Mouse (Mus musculus): Measurements from ENCODE around the gene Krtap4-8. TPM values are rescaled to one million over a fixed set of nuclear protein-coding genes. Genes with fewer than 3 reads are reported as not detected.
"Not testable (repeated sequence)": the region's sequence is repeated elsewhere in the genome, so short reads cannot be mapped to it uniquely, and the experiment has no call there.

Gene Krtap4-8
- total RNA-seq (2014; rRNA removed) (not detected in 2 replicates), polyA plus RNA-seq (2012; rRNA removed) (not detected in 2 replicates)

GRCm38 (mm10) chr11:99780604-99781003 lies at the start of gene Krtap4-8:
TSS of gene Krtap4-8 (minus strand) at chr11:99780704.
- no peak for DNase-seq (ENCODE audit: extremely low read depth, low read depth, low spot score)
- H3K4me3 ChIP-seq (ENCODE audit: insufficient read depth, low read depth, low read length), result no peak within 1 kb of the TSS
- WGBS, result 95% methylated on average over 2 of the region's 2 CpGs
- no peak within 1 kb of the TSS for H3K27ac ChIP-seq (replicated peaks; ENCODE audit: insufficient read depth, low read depth, low read length)
- no peaks in the 10 kb centered on the region; the same call in 1 of the 2 replicates for H3K4me1 ChIP-seq (ENCODE audit: control insufficient read depth, insufficient read depth, low read length)
- no peaks in the 10 kb centered on the region for H3K79me2 ChIP-seq (ENCODE audit: control insufficient read depth, insufficient read depth, low read length)
- H3K27me3 ChIP-seq (ENCODE audit: control insufficient read depth, insufficient read depth, low read length), result 0 out of 2 replicates have a peak, but pooled peaks cover 3% of the 10 kb centered on the region
- TF ChIP-seq CTCF (IDR thresholded peaks at IDR 0.05; ENCODE audit: low read depth, low read length), result no peak
- TF ChIP-seq POLR2A (IDR thresholded peaks at IDR 0.05; ENCODE audit: extremely low read depth, insufficient read depth, low read length), result no peak
- no peaks in the 10 kb centered on the region for H3K36me3 ChIP-seq (ENCODE audit: control insufficient read depth, insufficient read depth, low read length)
- no peak within 1 kb of the TSS for H3K9ac ChIP-seq (ENCODE audit: low read depth, low read length)

GRCm38 (mm10) chr11:99815566-99815965 lies 35.1 kb upstream of the Krtap4-8 start, which contains the start of gene Gm11564:
TSS of gene Gm11564 (minus strand) at chr11:99815666.
- not testable (repeated sequence) for H3K9ac ChIP-seq (ENCODE audit: low read depth, low read length); H3K36me3 ChIP-seq (ENCODE audit: control insufficient read depth, insufficient read depth, low read length); H3K4me3 ChIP-seq (ENCODE audit: insufficient read depth, low read depth, low read length); H3K79me2 ChIP-seq (ENCODE audit: control insufficient read depth, insufficient read depth, low read length); DNase-seq (ENCODE audit: extremely low read depth, low read depth, low spot score); H3K27me3 ChIP-seq (ENCODE audit: control insufficient read depth, insufficient read depth, low read length); H3K4me1 ChIP-seq (ENCODE audit: control insufficient read depth, insufficient read depth, low read length); H3K27ac ChIP-seq (replicated peaks; ENCODE audit: insufficient read depth, low read depth, low read length)
- 83% methylated on average over 2 of the region's 2 CpGs for WGBS

- H3K9ac ChIP-seq (ENCODE audit: low read depth, low read length); H3K27ac ChIP-seq (replicated peaks; ENCODE audit: insufficient read depth, low read depth, low read length); H3K36me3 ChIP-seq (ENCODE audit: control insufficient read depth, insufficient read depth, low read length); H3K27me3 ChIP-seq (ENCODE audit: control insufficient read depth, insufficient read depth, low read length); H3K4me1 ChIP-seq (ENCODE audit: control insufficient read depth, insufficient read depth, low read length); H3K79me2 ChIP-seq (ENCODE audit: control insufficient read depth, insufficient read depth, low read length); DNase-seq (ENCODE audit: extremely low read depth, low read depth, low spot score); H3K4me3 ChIP-seq (ENCODE audit: insufficient read depth, low read depth, low read length): not testable (repeated sequence)
These were observed 29.3 kb upstream of the Krtap4-8 start, which contains the start of gene Krtap4-13 for GRCm38 (mm10) chr11:99809792-99810191. TSS of gene Krtap4-13 (minus strand) at chr11:99809892.

GRCm38 (mm10) chr11:99804346-99804745 lies 23.8 kb upstream of the Krtap4-8 start, which contains the start of gene Gm11554:
TSS of gene Gm11554 (minus strand) at chr11:99804446.
- not testable (repeated sequence) for H3K27ac ChIP-seq (replicated peaks; ENCODE audit: insufficient read depth, low read depth, low read length); H3K79me2 ChIP-seq (ENCODE audit: control insufficient read depth, insufficient read depth, low read length); H3K9ac ChIP-seq (ENCODE audit: low read depth, low read length); DNase-seq (ENCODE audit: extremely low read depth, low read depth, low spot score); H3K4me1 ChIP-seq (ENCODE audit: control insufficient read depth, insufficient read depth, low read length); H3K36me3 ChIP-seq (ENCODE audit: control insufficient read depth, insufficient read depth, low read length); H3K4me3 ChIP-seq (ENCODE audit: insufficient read depth, low read depth, low read length); H3K27me3 ChIP-seq (ENCODE audit: control insufficient read depth, insufficient read depth, low read length)
- no CpG with 5 or more reads among the region's 1 CpGs for WGBS

GRCm38 (mm10) chr11:99798832-99799231 lies 18.3 kb upstream of the Krtap4-8 start, which contains the start of gene Gm11569:
TSS of gene Gm11569 (minus strand) at chr11:99798932.
- WGBS, result no CpG with 5 or more reads among the region's 1 CpGs
- H3K27ac ChIP-seq (replicated peaks; ENCODE audit: insufficient read depth, low read depth, low read length), result not testable (repeated sequence)

GRCm38 (mm10) chr11:99793367-99793766 lies 12.9 kb upstream of the Krtap4-8 start, which contains the start of gene Gm11596:
TSS of gene Gm11596 (minus strand) at chr11:99793467.
- 66% methylated on average over 2 of the region's 2 CpGs for WGBS
- no peaks in the 10 kb centered on the region for H3K36me3 ChIP-seq (ENCODE audit: control insufficient read depth, insufficient read depth, low read length)
- H3K4me1 ChIP-seq (ENCODE audit: control insufficient read depth, insufficient read depth, low read length), result no peaks in the 10 kb centered on the region
- H3K27me3 ChIP-seq (ENCODE audit: control insufficient read depth, insufficient read depth, low read length), result no peaks in the 10 kb centered on the region
- H3K9ac ChIP-seq (ENCODE audit: low read depth, low read length), result no peak within 1 kb of the TSS
- DNase-seq (ENCODE audit: extremely low read depth, low read depth, low spot score), result no peak
- H3K4me3 ChIP-seq (ENCODE audit: insufficient read depth, low read depth, low read length), result no peak within 1 kb of the TSS
- no peak for TF ChIP-seq POLR2A (IDR thresholded peaks at IDR 0.05; ENCODE audit: extremely low read depth, insufficient read depth, low read length)
- TF ChIP-seq CTCF (IDR thresholded peaks at IDR 0.05; ENCODE audit: low read depth, low read length), result no peak
- H3K27ac ChIP-seq (replicated peaks; ENCODE audit: insufficient read depth, low read depth, low read length), result no peak within 1 kb of the TSS
- no peaks in the 10 kb centered on the region for H3K79me2 ChIP-seq (ENCODE audit: control insufficient read depth, insufficient read depth, low read length)

More at GRCm38 (mm10) chr11:99798832-99799231, 18.3 kb upstream of the Krtap4-8 start, which contains the start of gene Gm11569:
- H3K9ac ChIP-seq (ENCODE audit: low read depth, low read length); H3K4me1 ChIP-seq (ENCODE audit: control insufficient read depth, insufficient read depth, low read length); H3K27me3 ChIP-seq (ENCODE audit: control insufficient read depth, insufficient read depth, low read length); DNase-seq (ENCODE audit: extremely low read depth, low read depth, low spot score); H3K4me3 ChIP-seq (ENCODE audit: insufficient read depth, low read depth, low read length); H3K36me3 ChIP-seq (ENCODE audit: control insufficient read depth, insufficient read depth, low read length); H3K79me2 ChIP-seq (ENCODE audit: control insufficient read depth, insufficient read depth, low read length): not testable (repeated sequence)

GRCm38 (mm10) chr11:99784900-99785299 lies 4.4 kb upstream of the Krtap4-8 start, which contains the start of gene Krtap4-9:
TSS of gene Krtap4-9 (plus strand) at chr11:99785200.
- H3K79me2 ChIP-seq (ENCODE audit: control insufficient read depth, insufficient read depth, low read length); H3K4me3 ChIP-seq (ENCODE audit: insufficient read depth, low read depth, low read length); H3K27me3 ChIP-seq (ENCODE audit: control insufficient read depth, insufficient read depth, low read length); H3K9ac ChIP-seq (ENCODE audit: low read depth, low read length); H3K27ac ChIP-seq (replicated peaks; ENCODE audit: insufficient read depth, low read depth, low read length); H3K36me3 ChIP-seq (ENCODE audit: control insufficient read depth, insufficient read depth, low read length); H3K4me1 ChIP-seq (ENCODE audit: control insufficient read depth, insufficient read depth, low read length); DNase-seq (ENCODE audit: extremely low read depth, low read depth, low spot score): not testable (repeated sequence)

Data from liver, adult 2 months (tissue).